Mouse (Mus musculus): ENCODE measurements at regions not wholly inside any gene's neighbourhood (a gene's known extent, or its start where the extent isn't known, plus 50 kb on each side); places are given as distances from the start of the nearest gene placed in this dataset.

GRCm38 (mm10) chr2:179086915-179087314 lies 355.3 kb upstream of the Cdh4 start:
- no peaks in the 10 kb centered on the region for H3K9me3 ChIP-seq (ENCODE audit: control insufficient read depth, low read length)
- 90% methylated on average over 9 of the region's 9 CpGs for WGBS
- H3K9ac ChIP-seq (ENCODE audit: low read length) = no peak overlapping the region
- DNase-seq (ENCODE audit: low spot score) (no peak), ATAC-seq (ENCODE audit: low FRiP score, low TSS enrichment) (no peak)
- H3K4me1 ChIP-seq (replicated peaks; ENCODE audit: control insufficient read depth, insufficient read depth) = no peaks in the 10 kb centered on the region
- no peaks in the 10 kb centered on the region for H3K36me3 ChIP-seq (ENCODE audit: control insufficient read depth, insufficient read depth, low read length)
- no peak overlapping the region for H3K4me3 ChIP-seq (ENCODE audit: low read depth, low read length)
- no peaks in the 10 kb centered on the region for H3K27me3 ChIP-seq (ENCODE audit: control insufficient read depth, insufficient read depth, low read length)
- no peak overlapping the region for H3K27ac ChIP-seq (replicated peaks)
- H3K4me2 ChIP-seq (replicated peaks; ENCODE audit: low read depth) = no peak overlapping the region
- TF ChIP-seq CTCF (IDR thresholded peaks at IDR 0.05; ENCODE audit: low read depth) (no peak), EP300 (optimal IDR thresholded peaks at IDR 0.05) (no peak)

GRCm38 (mm10) chr2:179091480-179091879 lies 350.8 kb upstream of the Cdh4 start:
- Histone ChIP-seq H3K9ac (ENCODE audit: low read length) (no peak overlapping the region), H3K27me3 (ENCODE audit: control insufficient read depth, insufficient read depth, low read length) (no peaks in the 10 kb centered on the region), H3K4me1 (replicated peaks; ENCODE audit: control insufficient read depth, insufficient read depth) (no peaks in the 10 kb centered on the region), H3K27ac (replicated peaks) (no peak overlapping the region), H3K9me3 (ENCODE audit: control insufficient read depth, low read length) (no peaks in the 10 kb centered on the region), H3K36me3 (ENCODE audit: control insufficient read depth, insufficient read depth, low read length) (no peaks in the 10 kb centered on the region), H3K4me2 (replicated peaks; ENCODE audit: low read depth) (no peak overlapping the region), H3K4me3 (ENCODE audit: low read depth, low read length) (no peak overlapping the region)
- DNase-seq (ENCODE audit: low spot score) = no peak
- no peak for ATAC-seq (ENCODE audit: low FRiP score, low TSS enrichment)
- 69% methylated on average over 3 of the region's 3 CpGs for WGBS
- TF ChIP-seq EP300 (optimal IDR thresholded peaks at IDR 0.05) (no peak), CTCF (IDR thresholded peaks at IDR 0.05; ENCODE audit: low read depth) (no peak)

- no peaks in the 10 kb centered on the region for H3K4me1 ChIP-seq (replicated peaks; ENCODE audit: control insufficient read depth, insufficient read depth)
- no peak overlapping the region for H3K4me3 ChIP-seq (ENCODE audit: low read depth, low read length)
- no peak for TF ChIP-seq CTCF (IDR thresholded peaks at IDR 0.05; ENCODE audit: low read depth)
- no peak overlapping the region for H3K9ac ChIP-seq (ENCODE audit: low read length)
- ATAC-seq (ENCODE audit: low FRiP score, low TSS enrichment) = no peak
- no peak overlapping the region for H3K4me2 ChIP-seq (replicated peaks; ENCODE audit: low read depth)
- H3K9me3 ChIP-seq (ENCODE audit: control insufficient read depth, low read length) = no peaks in the 10 kb centered on the region
- DNase-seq (ENCODE audit: low spot score) = no peak
- H3K36me3 ChIP-seq (ENCODE audit: control insufficient read depth, insufficient read depth, low read length) = no peaks in the 10 kb centered on the region
- 65% methylated on average over 11 of the region's 11 CpGs for WGBS
- no peak overlapping the region for H3K27ac ChIP-seq (replicated peaks)
- H3K27me3 ChIP-seq (ENCODE audit: control insufficient read depth, insufficient read depth, low read length) = no peaks in the 10 kb centered on the region
Observed at GRCm38 (mm10) chr2:179093996-179094395, 348.2 kb upstream of the Cdh4 start.

- no peak for ATAC-seq (ENCODE audit: low FRiP score, low TSS enrichment)
- TF ChIP-seq EP300 (optimal IDR thresholded peaks at IDR 0.05) (no peak), CTCF (IDR thresholded peaks at IDR 0.05; ENCODE audit: low read depth) (no peak)
- H3K36me3 ChIP-seq (ENCODE audit: control insufficient read depth, insufficient read depth, low read length) = no peaks in the 10 kb centered on the region
- no peak overlapping the region for H3K9ac ChIP-seq (ENCODE audit: low read length)
- no peaks in the 10 kb centered on the region for H3K9me3 ChIP-seq (ENCODE audit: control insufficient read depth, low read length)
- DNase-seq (ENCODE audit: low spot score) = no peak
- H3K27me3 ChIP-seq (ENCODE audit: control insufficient read depth, insufficient read depth, low read length) = no peaks in the 10 kb centered on the region
- no peak overlapping the region for H3K27ac ChIP-seq (replicated peaks)
- no peaks in the 10 kb centered on the region for H3K4me1 ChIP-seq (replicated peaks; ENCODE audit: control insufficient read depth, insufficient read depth)
- H3K4me2 ChIP-seq (replicated peaks; ENCODE audit: low read depth) = no peak overlapping the region
- WGBS = 89% methylated on average over 3 of the region's 3 CpGs
- no peak overlapping the region for H3K4me3 ChIP-seq (ENCODE audit: low read depth, low read length)
Observed at GRCm38 (mm10) chr2:179095981-179096380, 346.2 kb upstream of the Cdh4 start.

- Histone ChIP-seq H3K27ac (replicated peaks) (no peak overlapping the region), H3K9ac (ENCODE audit: low read length) (no peak overlapping the region), H3K4me3 (ENCODE audit: low read depth, low read length) (no peak overlapping the region), H3K4me1 (replicated peaks; ENCODE audit: control insufficient read depth, insufficient read depth) (no peaks in the 10 kb centered on the region), H3K27me3 (ENCODE audit: control insufficient read depth, insufficient read depth, low read length) (no peaks in the 10 kb centered on the region), H3K9me3 (ENCODE audit: control insufficient read depth, low read length) (no peaks in the 10 kb centered on the region), H3K36me3 (ENCODE audit: control insufficient read depth, insufficient read depth, low read length) (no peaks in the 10 kb centered on the region), H3K4me2 (replicated peaks; ENCODE audit: low read depth) (no peak overlapping the region)
- TF ChIP-seq EP300 (optimal IDR thresholded peaks at IDR 0.05) = no peak
- TF ChIP-seq CTCF (IDR thresholded peaks at IDR 0.05; ENCODE audit: low read depth) = no peak
- ATAC-seq (ENCODE audit: low FRiP score, low TSS enrichment) (no peak), DNase-seq (ENCODE audit: low spot score) (no peak)
- WGBS = 67% methylated on average over 4 of the region's 4 CpGs
Observed at GRCm38 (mm10) chr2:179096861-179097260, 345.4 kb upstream of the Cdh4 start.

GRCm38 (mm10) chr2:179099783-179100182 lies 342.4 kb upstream of the Cdh4 start:
- no peak for TF ChIP-seq CTCF (IDR thresholded peaks at IDR 0.05; ENCODE audit: low read depth)
- TF ChIP-seq EP300 (optimal IDR thresholded peaks at IDR 0.05) = no peak
- H3K4me1 ChIP-seq (replicated peaks; ENCODE audit: control insufficient read depth, insufficient read depth) = no peaks in the 10 kb centered on the region
- H3K36me3 ChIP-seq (ENCODE audit: control insufficient read depth, insufficient read depth, low read length) = no peaks in the 10 kb centered on the region
- H3K9ac ChIP-seq (ENCODE audit: low read length) = no peak overlapping the region
- ATAC-seq (ENCODE audit: low FRiP score, low TSS enrichment) (no peak), DNase-seq (ENCODE audit: low spot score) (no peak)
- H3K27ac ChIP-seq (replicated peaks) = no peak overlapping the region
- H3K4me3 ChIP-seq (ENCODE audit: low read depth, low read length) = no peak overlapping the region
- no peaks in the 10 kb centered on the region for H3K9me3 ChIP-seq (ENCODE audit: control insufficient read depth, low read length)
- H3K4me2 ChIP-seq (replicated peaks; ENCODE audit: low read depth) = no peak overlapping the region
- 93% methylated on average over 1 of the region's 1 CpGs for WGBS
- H3K27me3 ChIP-seq (ENCODE audit: control insufficient read depth, insufficient read depth, low read length) = no peaks in the 10 kb centered on the region
